Mouse (Mus musculus) inflammation-experienced regulatory T-cells, adult 16 weeks (primary cell): ENCODE data around the gene Prox2. TPM values are rescaled to one million over a fixed set of nuclear protein-coding genes. Genes with fewer than 3 reads are reported as not detected.

Source experiments
- polyA plus RNA-seq: library from polyadenylated mRNA; unstranded; fragments of 100-300 nt; shearing (Covaris generic); gene quantifications from one replicate; pipeline ENCODE4 v1.2.1, GENCODE M21; 2017

Gene Prox2
- polyA plus RNA-seq = 9.2 TPM

DNA sequence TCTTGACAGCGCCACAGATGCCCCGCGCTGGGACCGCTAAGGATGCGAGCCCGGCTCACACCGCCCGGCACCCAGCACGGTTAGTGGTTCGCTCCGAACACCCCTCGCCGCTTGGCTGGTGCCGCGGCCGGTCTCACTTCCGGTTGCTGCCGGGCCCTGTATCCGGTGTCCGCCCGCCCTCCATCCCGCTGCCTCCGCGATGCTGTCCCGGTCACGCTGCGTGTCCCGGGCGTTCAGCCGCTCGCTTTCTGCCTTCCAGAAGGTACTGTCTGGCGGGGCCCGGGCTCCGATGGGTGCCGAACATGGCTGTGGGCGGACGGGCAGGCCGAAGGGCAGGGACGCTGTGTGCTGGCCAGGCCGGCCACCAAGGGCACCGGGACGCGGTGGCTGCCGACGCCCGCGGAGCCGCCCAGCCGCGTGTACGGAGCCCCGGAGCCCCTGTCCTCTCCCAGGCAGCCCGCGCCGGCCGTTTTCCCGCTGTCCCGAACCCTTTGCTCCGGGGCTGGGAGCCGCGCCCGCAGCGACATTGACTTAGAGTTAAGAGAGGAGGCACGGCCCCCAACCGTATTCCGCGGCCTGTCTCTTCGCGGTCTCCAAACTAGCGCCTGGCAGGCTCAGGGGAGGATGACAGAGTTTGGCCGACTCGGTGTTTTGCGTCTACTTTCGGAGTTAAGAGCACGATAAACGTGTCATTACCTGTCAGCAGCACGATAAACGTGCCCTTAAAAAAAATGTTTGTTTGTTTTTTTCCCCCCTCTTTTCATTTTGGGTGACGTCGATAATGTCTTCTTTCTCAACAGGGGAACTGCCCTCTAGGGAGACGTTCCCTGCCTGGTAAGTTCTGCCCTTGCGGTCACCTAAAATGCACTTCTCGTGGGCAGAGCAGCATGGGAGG lies at the start of gene Prox2, which contains the start of gene Dlst:
Gene Prox2, minus strand, starts transcription at position 62 of the 895 bp plus-strand sequence.
Gene Dlst, plus strand, starts transcription at position 136 of the 895 bp plus-strand sequence.

DNA sequence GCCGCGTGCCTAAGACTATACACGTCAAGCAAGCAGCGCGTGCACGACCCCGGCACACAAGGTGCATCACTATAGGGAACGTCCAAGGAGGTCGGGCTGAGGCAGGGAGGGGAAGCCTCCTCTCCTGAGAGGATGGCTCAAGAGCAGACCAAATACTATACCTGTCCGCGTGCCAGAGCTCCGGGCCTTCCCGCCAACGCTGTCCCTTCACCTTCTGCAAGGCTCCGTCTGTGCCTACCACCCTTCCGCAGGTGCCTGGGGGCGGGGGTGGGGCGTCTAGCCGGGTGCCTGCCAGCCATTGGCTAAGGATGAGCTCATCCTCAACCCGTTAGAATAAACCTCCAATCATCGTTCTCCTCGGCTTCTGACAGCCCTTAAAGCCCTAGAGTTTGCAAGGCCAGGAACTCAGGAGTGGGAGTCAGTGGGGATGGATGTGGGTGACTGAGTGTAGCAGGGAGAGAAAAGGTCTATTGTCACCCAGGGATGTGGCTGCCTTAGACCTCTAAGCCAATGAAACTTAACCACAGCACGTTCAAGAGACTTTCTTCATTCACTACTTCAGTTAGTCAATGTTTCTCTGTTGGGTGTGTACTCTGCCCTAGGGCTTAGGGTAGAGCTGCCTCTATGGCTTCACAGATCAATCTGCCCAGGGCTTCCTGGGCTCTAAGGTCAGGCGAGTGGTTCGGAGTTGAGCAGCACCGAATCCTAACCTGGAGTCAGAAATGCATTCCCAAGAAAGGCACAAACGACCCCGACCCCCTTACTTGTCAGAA lies 40.6 kb upstream of the Prox2 start, which contains the start of gene Rps6kl1:
Gene Rps6kl1, minus strand, starts transcription at position 263 of the 773 bp plus-strand sequence.

Other genes with a start within 250 kb of the Prox2 start
- 0.35 TPM for gene Ltbp2, start 234.2 kb downstream of the Prox2 start, polyA plus RNA-seq
- gene Fcf1, start 139.9 kb downstream of the Prox2 start, polyA plus RNA-seq = 140 TPM
- gene Arel1, start 139.9 kb downstream of the Prox2 start, polyA plus RNA-seq = 66.8 TPM
- 28.4 TPM for gene Ylpm1, start 114.4 kb downstream of the Prox2 start, polyA plus RNA-seq
- gene Dlst, start 74 bp upstream of the Prox2 start, polyA plus RNA-seq = 100 TPM
- 1.4 TPM for gene Rps6kl1, start 40.5 kb upstream of the Prox2 start, polyA plus RNA-seq
- gene Pgf, start 67.0 kb upstream of the Prox2 start, polyA plus RNA-seq = not detected
- 109 TPM for gene Eif2b2, start 108.7 kb upstream of the Prox2 start, polyA plus RNA-seq
- 21.4 TPM for gene Mlh3, start 159.8 kb upstream of the Prox2 start, polyA plus RNA-seq
- 60.6 TPM for gene Acyp1, start 177.7 kb upstream of the Prox2 start, polyA plus RNA-seq
- 0.44 TPM for gene Zc2hc1c, start 177.8 kb upstream of the Prox2 start, polyA plus RNA-seq
- gene Nek9, start 228.6 kb upstream of the Prox2 start, polyA plus RNA-seq = 17.3 TPM